Mouse (Mus musculus): Measurements from ENCODE around the gene Gm19426. TPM values are rescaled to one million over a fixed set of nuclear protein-coding genes. Genes with fewer than 3 reads are reported as not detected.
"Not testable (repeated sequence)": the region's sequence is repeated elsewhere in the genome, so short reads cannot be mapped to it uniquely, and the experiment has no call there.

The Gm19426 gene
- polyA plus RNA-seq, 1 experiment from 2014 or later: 10.2 TPM

DNA sequence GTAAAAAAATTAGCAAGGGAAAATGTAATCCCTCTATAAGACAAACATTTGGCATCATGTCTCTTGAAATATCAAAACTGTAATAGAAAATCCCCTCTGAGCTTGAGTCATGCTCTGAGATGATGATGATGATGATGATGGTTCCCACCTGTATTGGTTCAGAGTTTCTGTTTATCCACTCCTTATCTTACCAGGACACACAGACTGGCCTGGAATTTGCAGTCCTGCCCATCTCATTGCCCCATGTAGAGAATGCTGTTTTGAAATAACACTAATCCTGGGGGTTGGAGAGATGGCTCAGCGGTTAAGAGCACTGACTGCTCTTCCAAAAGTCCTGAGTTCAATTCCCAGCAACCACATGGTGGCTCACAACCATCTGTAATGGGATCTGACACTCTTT lies 11.1 kb downstream of the Gm19426 start:
- Histone ChIP-seq H3K4me1 (peaks cover 43% of the 10 kb centered on the region), H3K27me3 (no peaks in the 10 kb centered on the region), H3K27ac (no peak overlapping the region), H3K36me3 (replicated peaks) (no peaks in the 10 kb centered on the region), H3K9me3 (no peaks in the 10 kb centered on the region), H3K4me3 (replicated peaks) (no peak overlapping the region), H3K4me2 (no peak overlapping the region), H3K9ac (no peak overlapping the region)
- WGBS: 92% methylated on average over 1 of the region's 1 CpGs
- ATAC-seq (ENCODE audit: low FRiP score): no peak

DNA sequence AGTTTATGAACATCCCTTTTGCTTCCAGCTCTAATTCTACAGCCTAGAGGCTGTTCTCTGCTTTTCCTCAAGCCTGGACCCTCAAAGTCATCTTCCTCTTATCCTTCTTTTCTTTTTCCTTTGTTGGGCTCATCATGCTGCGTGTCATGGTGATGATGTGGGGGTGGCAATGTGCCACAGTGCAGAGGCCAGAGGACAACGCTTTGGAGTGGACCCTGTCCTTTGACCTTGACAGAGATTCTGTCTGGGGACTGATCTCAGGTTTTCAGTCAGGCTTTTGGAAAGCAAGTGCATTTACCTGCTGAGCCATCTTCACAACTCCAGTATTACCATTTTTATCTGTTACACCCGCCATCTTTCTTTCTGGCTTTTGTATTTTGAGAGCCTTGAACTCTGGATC lies 12.2 kb downstream of the Gm19426 start:
- H3K9ac ChIP-seq: no peak overlapping the region
- 88% methylated on average over 3 of the region's 3 CpGs for WGBS
- ATAC-seq (ENCODE audit: low FRiP score): no peak

DNA sequence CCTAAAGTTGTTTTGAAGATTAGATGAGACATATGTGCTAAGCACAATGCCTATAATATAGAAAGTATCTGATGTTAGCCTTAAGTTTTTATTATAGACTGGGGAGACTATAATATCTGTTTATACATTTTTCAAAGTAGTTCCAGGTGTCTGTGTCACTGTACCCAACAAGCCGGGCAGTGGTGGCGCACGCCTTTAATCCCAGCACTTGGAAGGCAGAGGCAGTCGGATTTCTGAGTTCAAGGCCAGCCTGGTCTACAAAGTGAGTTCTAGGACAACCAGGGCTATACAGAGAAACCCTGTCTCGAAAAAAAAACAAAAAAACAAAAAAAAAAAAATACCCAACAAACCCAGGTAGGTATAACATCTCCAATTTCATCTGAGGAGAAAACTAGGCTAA lies 15.3 kb downstream of the Gm19426 start:
- not testable (repeated sequence) for H3K27ac ChIP-seq; ATAC-seq (ENCODE audit: low FRiP score); H3K9ac ChIP-seq; H3K4me3 ChIP-seq (replicated peaks); H3K27me3 ChIP-seq; H3K9me3 ChIP-seq
- Histone ChIP-seq H3K4me2 (peak overlapping the region; percentile 68; the same call in 1 of the 2 replicates), H3K36me3 (replicated peaks) (peaks cover 22% of the 10 kb centered on the region), H3K4me1 (peaks cover 23% of the 10 kb centered on the region)
- 81% methylated on average over 5 of the region's 5 CpGs for WGBS

More for the DNA sequence above, 12.2 kb downstream of the Gm19426 start:
- Histone ChIP-seq H3K27me3 (no peaks in the 10 kb centered on the region), H3K4me1 (peaks cover 36% of the 10 kb centered on the region), H3K27ac (no peak overlapping the region), H3K9me3 (no peaks in the 10 kb centered on the region), H3K36me3 (replicated peaks) (no peaks in the 10 kb centered on the region), H3K4me2 (no peak overlapping the region), H3K4me3 (replicated peaks) (no peak overlapping the region)

DNA sequence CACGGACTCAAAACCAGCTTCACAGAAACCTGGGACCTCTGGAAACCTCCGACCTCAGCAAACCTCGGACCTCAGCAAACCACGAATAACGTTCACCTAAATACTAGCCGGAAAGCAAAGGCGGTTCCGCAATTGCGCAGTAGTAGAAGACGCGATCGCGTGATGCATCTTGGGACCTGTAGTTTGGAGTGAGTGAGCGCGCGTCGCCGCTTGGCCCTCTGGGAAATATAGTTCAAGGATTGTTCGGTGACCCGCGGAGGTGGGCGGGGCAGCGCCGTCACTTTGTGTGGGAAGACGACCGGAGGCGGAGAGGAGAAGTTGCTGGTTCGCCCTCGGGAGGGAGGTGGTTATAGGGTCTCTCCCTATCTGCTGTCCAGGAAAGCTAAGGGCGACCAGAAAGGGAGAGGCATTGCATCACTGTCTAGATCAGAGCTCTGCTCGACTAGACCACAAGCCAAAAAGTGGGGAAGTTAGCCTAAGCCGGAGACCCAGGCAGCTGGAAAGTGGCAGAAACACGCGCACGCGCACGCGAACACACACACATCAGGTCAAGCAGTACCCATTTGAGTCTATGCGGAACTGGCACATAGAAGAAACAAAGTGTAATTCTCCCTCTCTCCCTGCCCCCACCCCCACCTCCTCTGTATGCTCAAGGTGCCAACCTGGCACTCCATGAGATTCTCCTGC lies 16.1 kb downstream of the Gm19426 start, which contains the start of gene Clp1:
Gene Clp1, minus strand, starts transcription at position 179 of the 687 bp plus-strand sequence.
- ATAC-seq (ENCODE audit: low FRiP score): peak; percentile 97

DNA sequence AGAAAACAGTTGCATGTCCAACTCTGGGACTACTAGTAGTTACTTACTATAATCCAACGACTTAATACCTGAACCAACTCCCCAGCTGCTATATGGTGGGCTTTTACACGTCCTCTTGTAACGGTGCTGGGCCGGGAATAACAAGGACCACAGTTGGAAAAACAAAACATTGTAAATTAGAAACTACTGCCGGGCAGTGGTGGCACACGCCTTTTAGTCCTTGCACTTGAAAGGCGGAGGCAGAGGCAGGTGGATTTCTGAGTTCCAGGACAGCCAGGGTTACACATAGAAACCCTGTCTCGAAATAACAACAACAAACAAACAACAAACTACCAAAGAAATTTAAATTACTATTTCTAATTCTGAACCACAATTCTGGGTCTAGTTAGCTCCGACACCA lies 16.7 kb downstream of the Gm19426 start:
- Histone ChIP-seq H3K4me3 (replicated peaks) (peak overlapping the region; percentile 56), H3K36me3 (replicated peaks) (peaks cover 27% of the 10 kb centered on the region), H3K27me3 (no peaks in the 10 kb centered on the region), H3K9me3 (no peaks in the 10 kb centered on the region), H3K4me1 (peaks cover 22% of the 10 kb centered on the region), H3K27ac (no peak overlapping the region), H3K9ac (peak overlapping the region; percentile 61), H3K4me2 (peak overlapping the region; percentile 68)
- WGBS: 7% methylated on average over 9 of the region's 9 CpGs
- 0 out of 2 replicates have a peak, but pooled peaks have one; percentile 1 for ATAC-seq (ENCODE audit: low FRiP score)

More for the DNA sequence above, 16.1 kb downstream of the Gm19426 start, which contains the start of gene Clp1:
- peaks cover 22% of the 10 kb centered on the region for H3K4me1 ChIP-seq
- H3K9me3 ChIP-seq: no peaks in the 10 kb centered on the region
- H3K27ac ChIP-seq: peak within 1 kb of the TSS; percentile 89
- peak within 1 kb of the TSS; percentile 56 for H3K4me3 ChIP-seq (replicated peaks)
- H3K36me3 ChIP-seq (replicated peaks): peaks cover 25% of the 10 kb centered on the region
- H3K4me2 ChIP-seq: peak within 1 kb of the TSS; percentile 68
- under 1% methylated on average over 39 of the region's 39 CpGs for WGBS
- H3K27me3 ChIP-seq: no peaks in the 10 kb centered on the region
- H3K9ac ChIP-seq: peak within 1 kb of the TSS; percentile 61

DNA sequence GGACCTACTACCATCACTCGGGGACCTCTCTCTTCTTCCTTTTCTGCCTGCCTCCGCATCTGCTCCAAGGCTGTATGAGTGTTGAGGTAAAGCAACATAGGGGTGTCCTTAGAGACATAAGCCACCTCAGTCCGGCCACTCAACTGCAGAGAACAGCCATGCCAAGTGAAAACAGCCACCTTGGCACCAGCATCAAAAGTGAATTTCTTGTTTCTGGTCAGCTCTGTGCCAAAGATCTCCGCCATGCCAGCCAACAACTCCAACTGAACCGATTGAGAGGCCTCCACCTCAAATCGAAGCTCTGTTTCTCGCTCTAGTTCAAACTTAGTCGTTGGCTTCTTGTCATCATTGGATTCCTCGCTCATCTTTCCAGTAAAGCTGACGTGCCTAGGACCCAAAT lies 17.7 kb downstream of the Gm19426 start:
- Histone ChIP-seq H3K27ac (no peak overlapping the region), H3K27me3 (no peaks in the 10 kb centered on the region), H3K4me1 (peaks cover 22% of the 10 kb centered on the region), H3K36me3 (replicated peaks) (peaks cover 34% of the 10 kb centered on the region), H3K4me3 (replicated peaks) (peak overlapping the region; percentile 56), H3K9me3 (no peaks in the 10 kb centered on the region), H3K9ac (no peak overlapping the region), H3K4me2 (peak overlapping the region; percentile 68; the same call in 1 of the 2 replicates)
- no peak for ATAC-seq (ENCODE audit: low FRiP score)
- WGBS: 93% methylated on average over 10 of the region's 10 CpGs

DNA sequence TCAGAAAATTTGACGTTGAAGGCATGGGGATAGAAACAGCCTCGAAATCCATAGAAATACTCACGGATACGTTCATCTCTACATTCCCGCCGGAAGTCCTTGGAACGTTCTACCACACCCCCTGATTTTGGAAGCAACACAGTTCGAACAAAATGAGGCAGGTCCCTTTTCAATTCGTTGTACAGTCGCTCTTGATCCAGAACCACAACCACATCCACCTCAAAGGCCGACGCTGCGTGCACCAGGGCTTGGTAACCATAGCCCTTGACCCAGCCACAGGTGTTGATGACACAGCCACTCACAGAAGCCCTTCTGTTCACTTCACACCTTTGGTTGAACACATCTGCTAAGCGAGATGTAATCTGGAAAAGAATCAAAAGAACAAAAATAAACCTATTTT lies 19.6 kb downstream of the Gm19426 start:
- H3K9ac ChIP-seq: no peak overlapping the region
- H3K27me3 ChIP-seq: no peaks in the 10 kb centered on the region
- no peaks in the 10 kb centered on the region for H3K9me3 ChIP-seq
- no peak for ATAC-seq (ENCODE audit: low FRiP score)
- H3K27ac ChIP-seq: no peak overlapping the region
- no peak overlapping the region for H3K4me2 ChIP-seq
- peaks cover 22% of the 10 kb centered on the region for H3K4me1 ChIP-seq
- H3K4me3 ChIP-seq (replicated peaks): no peak overlapping the region
- H3K36me3 ChIP-seq (replicated peaks): peaks cover 34% of the 10 kb centered on the region
- 95% methylated on average over 14 of the region's 14 CpGs for WGBS

DNA sequence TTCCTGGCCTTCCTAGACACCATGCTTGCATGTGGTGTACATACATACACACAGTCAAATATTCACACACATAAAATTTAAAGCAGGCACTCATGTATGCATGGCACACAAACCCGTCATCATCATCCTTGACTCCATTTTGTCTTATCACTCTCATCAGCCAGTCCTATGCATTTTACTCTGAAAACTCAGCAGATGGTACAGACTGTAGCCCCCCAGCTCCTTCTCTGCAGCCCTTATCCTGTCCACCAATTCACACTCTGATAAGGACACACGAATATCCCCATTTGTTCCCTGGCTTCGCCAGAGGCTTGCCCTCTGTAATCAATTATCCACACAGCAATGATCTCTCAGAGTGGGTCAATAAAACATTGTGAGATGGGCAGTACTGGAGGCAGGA lies 22.3 kb downstream of the Gm19426 start:
- peaks cover 15% of the 10 kb centered on the region for H3K4me1 ChIP-seq
- H3K27ac ChIP-seq: no peak overlapping the region
- H3K27me3 ChIP-seq: no peaks in the 10 kb centered on the region
- no peak overlapping the region for H3K9ac ChIP-seq
- ATAC-seq (ENCODE audit: low FRiP score): no peak
- H3K9me3 ChIP-seq: no peaks in the 10 kb centered on the region
- no peak overlapping the region for H3K4me3 ChIP-seq (replicated peaks)
- 90% methylated on average over 3 of the region's 3 CpGs for WGBS
- H3K4me2 ChIP-seq: no peak overlapping the region
- H3K36me3 ChIP-seq (replicated peaks): peaks cover 34% of the 10 kb centered on the region

DNA sequence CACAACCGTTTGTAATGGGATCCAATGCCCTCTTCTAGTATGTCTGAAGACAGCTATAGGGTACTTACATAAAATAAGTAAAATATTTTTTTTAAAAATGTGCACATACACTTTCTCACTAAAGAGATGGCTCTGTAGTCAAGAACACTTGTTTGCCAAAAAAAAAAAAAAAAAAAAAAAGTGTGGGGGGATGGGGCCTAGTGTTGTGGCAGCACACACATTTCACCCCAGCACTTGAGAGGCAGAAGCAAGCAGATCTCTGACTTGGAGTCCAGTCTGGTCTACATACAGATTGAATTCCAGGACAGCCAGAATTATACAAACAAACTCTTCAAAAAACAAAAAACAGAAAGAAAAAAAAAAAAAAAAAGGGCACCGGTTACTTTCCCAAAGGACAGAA lies 22.7 kb downstream of the Gm19426 start:
- no peaks in the 10 kb centered on the region for H3K9me3 ChIP-seq
- no peak overlapping the region for H3K9ac ChIP-seq
- WGBS: 93% methylated on average over 2 of the region's 2 CpGs
- peaks cover 32% of the 10 kb centered on the region for H3K36me3 ChIP-seq (replicated peaks)
- H3K4me3 ChIP-seq (replicated peaks): no peak overlapping the region
- no peak overlapping the region for H3K27ac ChIP-seq
- ATAC-seq (ENCODE audit: low FRiP score): no peak
- H3K27me3 ChIP-seq: no peaks in the 10 kb centered on the region
- no peak overlapping the region for H3K4me2 ChIP-seq
- peaks cover 10% of the 10 kb centered on the region for H3K4me1 ChIP-seq

DNA sequence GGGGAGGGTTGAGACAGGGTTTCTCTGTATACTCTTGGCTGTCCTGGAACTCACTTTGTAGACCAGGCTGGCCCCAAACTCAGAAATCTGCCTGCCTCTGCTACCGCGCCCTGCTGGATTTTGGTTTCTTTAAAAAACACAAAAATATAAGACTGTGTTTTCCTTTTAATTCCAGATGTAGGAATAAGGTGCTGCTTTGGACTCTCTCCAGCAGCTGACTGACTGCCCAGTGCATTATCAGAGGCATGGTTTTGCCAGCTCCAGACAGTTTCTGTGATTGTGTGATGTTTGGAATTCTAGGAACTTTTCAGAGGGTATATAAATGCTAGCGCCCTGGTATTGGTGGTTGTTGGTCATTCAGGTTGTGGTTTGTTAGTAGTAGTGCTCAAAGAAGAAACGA lies 26.1 kb downstream of the Gm19426 start:
- H3K27me3 ChIP-seq: no peaks in the 10 kb centered on the region
- no peak overlapping the region for H3K4me3 ChIP-seq (replicated peaks)
- H3K27ac ChIP-seq: no peak overlapping the region
- no peak for ATAC-seq (ENCODE audit: low FRiP score)
- H3K4me1 ChIP-seq: peaks cover 20% of the 10 kb centered on the region
- H3K9me3 ChIP-seq: no peaks in the 10 kb centered on the region
- H3K36me3 ChIP-seq (replicated peaks): peaks cover 9% of the 10 kb centered on the region; the same call in 1 of the 2 replicates
- H3K4me2 ChIP-seq: no peak overlapping the region
- WGBS: 94% methylated on average over 4 of the region's 4 CpGs
- H3K9ac ChIP-seq: no peak overlapping the region

DNA sequence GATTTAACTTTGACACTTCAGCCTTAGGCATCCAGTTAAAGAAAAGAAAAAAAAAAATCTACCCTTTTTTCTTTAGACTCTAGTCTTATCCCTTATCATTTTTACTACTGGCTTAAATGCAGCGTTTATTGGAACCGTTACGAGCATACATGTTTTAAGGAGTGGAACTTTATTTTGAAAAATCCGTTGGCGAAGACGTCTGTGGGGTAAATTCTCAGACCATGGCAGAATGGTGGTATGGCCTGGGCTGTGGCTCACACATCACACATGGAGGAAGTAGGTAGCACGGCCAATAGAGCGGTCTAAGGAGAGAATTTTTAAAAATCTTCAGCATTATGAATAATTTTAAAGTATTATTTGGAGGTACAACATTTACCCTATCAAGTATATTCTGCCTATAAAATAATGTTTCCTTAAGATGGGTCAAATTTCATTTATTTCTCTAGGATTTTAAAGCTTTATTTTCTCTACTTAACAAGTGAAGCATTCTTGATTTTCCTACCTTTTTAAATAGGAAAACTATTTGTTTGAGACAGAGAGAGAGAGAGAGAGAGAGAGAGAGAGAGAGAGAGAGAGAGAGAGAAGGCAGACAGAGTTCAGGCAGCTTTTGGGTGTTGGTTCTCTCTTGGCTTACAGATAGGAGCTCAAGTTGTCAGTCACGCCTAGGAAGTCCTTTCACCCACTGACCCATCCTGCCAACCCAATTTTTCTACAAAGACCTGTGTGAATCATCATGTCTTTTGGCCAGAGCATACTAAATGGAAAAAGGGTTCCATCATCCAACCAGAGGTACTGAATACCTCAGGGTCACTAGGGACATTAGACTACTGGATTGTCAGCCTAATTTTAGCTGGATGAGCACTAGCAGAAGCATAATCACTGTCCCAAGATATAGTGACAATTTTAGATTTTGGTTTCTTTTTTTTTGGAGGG lies 26.8 kb downstream of the Gm19426 start:
- 34% methylated on average over 9 of the region's 9 CpGs for WGBS

More for the DNA sequence above, 26.8 kb downstream of the Gm19426 start:
- H3K27me3 ChIP-seq: no peaks in the 10 kb centered on the region
- H3K27ac ChIP-seq: peak overlapping the region; percentile 98; the same call in 1 of the 2 replicates
- H3K9me3 ChIP-seq: no peaks in the 10 kb centered on the region
- peaks cover 22% of the 10 kb centered on the region for H3K4me1 ChIP-seq
- H3K4me2 ChIP-seq: peak overlapping the region; percentile 79
- peak overlapping the region; percentile 65 for H3K9ac ChIP-seq
- peaks cover 7% of the 10 kb centered on the region; the same call in 1 of the 2 replicates for H3K36me3 ChIP-seq (replicated peaks)
- no peak for ATAC-seq (ENCODE audit: low FRiP score)
- peak overlapping the region; percentile 93 for H3K4me3 ChIP-seq (replicated peaks)

All from forebrain, embryonic 12.5 days (tissue).